Mouse (Mus musculus) megakaryocyte, embryonic 14.5 days (primary cell): ENCODE results near the gene Cela1. TPM values are rescaled to one million over a fixed set of nuclear protein-coding genes. Genes with fewer than 3 reads are reported as not detected.
A peak's percentile ranks its signal among the peaks of the same experiment; 100 is the strongest.

Experiments
- H3K27me3 ChIP-seq: replicated peaks from 2 replicates; pipeline ENCODE3; 2012; ENCODE audit warnings: inconsistent platforms
- H3K36me3 ChIP-seq: replicated peaks from 2 replicates; pipeline ENCODE3; 2012; ENCODE audit warnings: low read length, inconsistent platforms, mixed read lengths
- H3K4me1 ChIP-seq: 2 replicates; pipeline ENCODE4 v1.6.1; 2012; ENCODE audit warnings: inconsistent platforms
- H3K4me3 ChIP-seq: replicated peaks from 2 replicates; pipeline ENCODE3; 2012; ENCODE audit warnings: moderate library complexity, mild to moderate bottlenecking, inconsistent platforms
- H3K9me3 ChIP-seq: 2 replicates; pipeline ENCODE4 v1.6.1; 2012; ENCODE audit warnings: inconsistent platforms
- FLI1 ChIP-seq: IDR thresholded peaks from 2 replicates; pipeline ENCODE4 v1.6.1; 2012; ENCODE audit warnings: low read length, inconsistent platforms, mixed read lengths
- GATA1 ChIP-seq: IDR thresholded peaks from 3 replicates; pipeline ENCODE4 v1.6.1; 2012; ENCODE audit warnings: mixed read lengths, low read length, inconsistent platforms, borderline replicate concordance
- polyA plus RNA-seq: library from polyadenylated mRNA; stranded (reverse); fragments of >175 nt; gene quantifications from 2 replicates; pipeline ENCODE4 v1.2.3, GENCODE M21; 2012; ENCODE audit warnings: low replicate concordance; ENCODE audit not compliant: insufficient read depth

The Cela1 gene
- polyA plus RNA-seq, 1 experiment: 12.5 TPM

DNA sequence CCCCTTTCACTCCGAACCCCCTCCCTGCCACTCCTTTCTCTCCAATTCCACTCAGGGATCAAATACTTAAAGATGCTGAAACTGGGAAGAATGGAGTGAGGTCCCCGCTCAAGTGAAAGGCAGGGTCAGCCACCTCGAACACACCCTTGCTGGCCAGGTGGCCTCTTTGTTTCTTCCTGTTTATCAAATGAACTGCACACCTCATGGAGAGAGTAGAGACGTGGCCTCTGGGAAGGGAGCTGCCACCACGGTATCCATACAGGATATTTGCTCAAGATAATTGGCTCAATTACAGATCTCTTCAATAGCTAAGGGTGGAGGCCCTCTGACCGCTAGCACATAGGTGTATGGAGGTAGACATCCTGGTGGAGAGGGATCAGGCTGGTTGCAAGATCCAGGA lies 34.8 kb upstream of the Cela1 start:
- TF ChIP-seq FLI1 (no peak), GATA1 (no peak)
- H3K27me3 ChIP-seq: peaks cover 65% of the 10 kb centered on the region
- H3K4me3 ChIP-seq: peak overlapping the region; percentile 50
- peaks cover 14% of the 10 kb centered on the region for H3K9me3 ChIP-seq
- H3K4me1 ChIP-seq: peaks cover 47% of the 10 kb centered on the region
- H3K36me3 ChIP-seq: peaks cover 33% of the 10 kb centered on the region

DNA sequence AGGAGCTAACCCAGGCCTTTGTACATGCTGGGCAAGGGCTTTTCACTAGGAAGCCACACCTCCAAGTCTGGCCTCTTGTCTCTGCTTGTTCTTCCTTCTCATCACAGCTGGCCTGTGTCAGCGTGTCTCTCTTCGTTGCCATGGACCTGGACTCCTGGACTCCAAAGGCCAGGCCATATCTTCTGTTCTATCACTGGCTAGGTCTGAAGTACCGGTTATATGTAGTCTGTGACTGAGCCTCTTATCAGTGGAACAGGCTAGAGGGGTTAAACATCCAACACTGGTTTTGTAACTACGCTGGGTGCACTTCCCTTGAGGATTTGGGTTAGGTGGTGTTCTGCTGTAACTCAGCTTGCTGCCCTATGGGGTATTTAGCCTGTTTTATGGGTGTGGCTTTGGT lies 34.3 kb upstream of the Cela1 start:
- no peak overlapping the region for H3K4me3 ChIP-seq
- H3K4me1 ChIP-seq: peaks cover 48% of the 10 kb centered on the region
- H3K36me3 ChIP-seq: peaks cover 33% of the 10 kb centered on the region
- H3K27me3 ChIP-seq: peaks cover 60% of the 10 kb centered on the region
- no peak for TF ChIP-seq GATA1
- no peak for TF ChIP-seq FLI1
- H3K9me3 ChIP-seq: peaks cover 14% of the 10 kb centered on the region

GRCm38 (mm10) chr15:100721445-100721844 lies 33.7 kb upstream of the Cela1 start:
- Histone ChIP-seq H3K4me3 (no peak overlapping the region), H3K36me3 (peaks cover 30% of the 10 kb centered on the region), H3K27me3 (peaks cover 54% of the 10 kb centered on the region), H3K4me1 (peaks cover 48% of the 10 kb centered on the region), H3K9me3 (peaks cover 14% of the 10 kb centered on the region)
- TF ChIP-seq GATA1 (no peak), FLI1 (no peak)

DNA sequence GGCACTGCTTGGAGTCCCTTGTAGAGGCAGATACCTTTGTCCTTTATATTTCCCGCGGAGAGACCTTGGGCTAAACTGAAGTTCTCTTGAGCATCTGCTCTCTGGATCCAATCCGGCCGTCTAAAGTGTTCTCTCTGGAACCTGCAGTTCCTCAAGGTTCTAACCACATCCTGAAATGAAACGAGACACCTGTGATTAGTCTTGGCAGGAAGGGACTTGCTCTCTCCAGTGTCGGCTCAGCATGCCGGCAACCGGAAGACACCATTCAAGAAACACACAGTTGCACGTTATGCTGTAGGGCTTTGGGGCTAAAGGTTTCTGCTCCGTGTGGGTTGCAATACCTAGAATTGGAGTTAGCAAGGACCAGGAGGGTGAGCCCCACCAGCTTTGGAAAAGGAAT lies 32.3 kb upstream of the Cela1 start:
- Histone ChIP-seq H3K36me3 (peaks cover 39% of the 10 kb centered on the region), H3K4me3 (no peak overlapping the region), H3K27me3 (peaks cover 55% of the 10 kb centered on the region), H3K4me1 (peaks cover 57% of the 10 kb centered on the region), H3K9me3 (peaks cover 14% of the 10 kb centered on the region)
- TF ChIP-seq FLI1 (no peak), GATA1 (no peak)

DNA sequence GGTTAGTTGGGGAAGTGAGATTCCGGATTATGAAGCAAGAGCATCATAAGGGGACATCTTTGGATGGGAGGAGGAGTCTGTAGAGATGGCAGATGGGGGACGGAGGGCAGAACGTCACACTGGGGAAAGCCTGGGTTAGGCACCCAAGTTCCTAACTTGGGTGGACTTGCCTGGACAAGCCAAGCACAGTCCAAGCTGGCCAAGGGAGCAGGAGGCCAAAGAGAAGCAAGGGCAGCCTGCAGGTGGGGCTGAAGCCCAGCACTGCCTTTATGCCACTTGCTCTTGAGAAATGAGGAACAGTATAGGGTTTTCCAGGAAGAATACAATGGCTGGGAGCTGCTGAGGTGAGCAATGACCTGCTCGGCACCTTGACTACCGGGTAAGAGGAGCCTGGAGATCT lies 31.5 kb upstream of the Cela1 start:
- peaks cover 57% of the 10 kb centered on the region for H3K4me1 ChIP-seq
- H3K4me3 ChIP-seq: no peak overlapping the region
- H3K27me3 ChIP-seq: peaks cover 59% of the 10 kb centered on the region
- H3K36me3 ChIP-seq: peaks cover 43% of the 10 kb centered on the region
- TF ChIP-seq FLI1 (no peak), GATA1 (no peak)
- H3K9me3 ChIP-seq: peaks cover 14% of the 10 kb centered on the region

GRCm38 (mm10) chr15:100718572-100718971 lies 30.9 kb upstream of the Cela1 start:
- Histone ChIP-seq H3K36me3 (peaks cover 43% of the 10 kb centered on the region), H3K4me1 (peaks cover 53% of the 10 kb centered on the region), H3K4me3 (no peak overlapping the region), H3K27me3 (peaks cover 56% of the 10 kb centered on the region), H3K9me3 (peaks cover 14% of the 10 kb centered on the region)
- TF ChIP-seq FLI1 (no peak), GATA1 (no peak)

- peaks cover 59% of the 10 kb centered on the region for H3K27me3 ChIP-seq
- H3K36me3 ChIP-seq: peaks cover 48% of the 10 kb centered on the region
- peaks cover 47% of the 10 kb centered on the region for H3K4me1 ChIP-seq
- H3K9me3 ChIP-seq: peaks cover 14% of the 10 kb centered on the region
- no peak overlapping the region for H3K4me3 ChIP-seq
- TF ChIP-seq GATA1 (no peak), FLI1 (no peak)
These were observed 30.2 kb upstream of the Cela1 start for GRCm38 (mm10) chr15:100717933-100718332.

- peaks cover 66% of the 10 kb centered on the region for H3K36me3 ChIP-seq
- TF ChIP-seq GATA1: no peak
- no peak for TF ChIP-seq FLI1
- no peak overlapping the region for H3K4me3 ChIP-seq
- H3K4me1 ChIP-seq: peaks cover 36% of the 10 kb centered on the region
- peaks cover 21% of the 10 kb centered on the region for H3K9me3 ChIP-seq
- peaks cover 68% of the 10 kb centered on the region for H3K27me3 ChIP-seq
These were observed 27.8 kb upstream of the Cela1 start for GRCm38 (mm10) chr15:100715399-100715993.

DNA sequence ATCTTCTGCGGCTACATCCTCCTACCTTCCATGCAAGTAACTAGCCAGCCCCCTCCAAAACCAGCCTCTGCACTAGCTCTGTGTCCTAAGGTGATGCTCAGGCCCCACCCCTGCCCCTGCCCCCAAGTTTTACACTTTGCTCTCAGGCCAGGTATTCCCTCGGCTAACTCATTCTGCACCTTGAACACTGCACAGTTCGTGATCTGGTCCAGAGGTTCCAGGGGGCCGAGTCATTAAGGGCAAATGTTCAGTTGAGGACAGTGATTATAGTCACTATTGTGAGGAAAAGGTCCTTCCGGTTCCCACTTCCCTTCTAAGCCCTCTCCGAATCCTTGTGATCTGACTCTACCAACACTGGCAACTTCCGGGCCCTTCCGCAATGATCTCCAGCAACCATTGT lies 26.7 kb upstream of the Cela1 start:
- Histone ChIP-seq H3K27me3 (peaks cover 66% of the 10 kb centered on the region), H3K4me3 (no peak overlapping the region), H3K9me3 (peaks cover 16% of the 10 kb centered on the region), H3K4me1 (peaks cover 37% of the 10 kb centered on the region), H3K36me3 (peaks cover 56% of the 10 kb centered on the region)
- no peak for TF ChIP-seq FLI1
- TF ChIP-seq GATA1: no peak

- no peak overlapping the region for H3K4me3 ChIP-seq
- peaks cover 77% of the 10 kb centered on the region for H3K27me3 ChIP-seq
- H3K9me3 ChIP-seq: peaks cover 11% of the 10 kb centered on the region
- peaks cover 52% of the 10 kb centered on the region for H3K4me1 ChIP-seq
- TF ChIP-seq FLI1 (no peak), GATA1 (no peak)
- H3K36me3 ChIP-seq: peaks cover 38% of the 10 kb centered on the region
These were observed 23.1 kb upstream of the Cela1 start for GRCm38 (mm10) chr15:100710838-100711237.
